Mouse (Mus musculus): Measurements from ENCODE around the gene Adgrg3. TPM values are rescaled to one million over a fixed set of nuclear protein-coding genes. Genes with fewer than 3 reads are reported as not detected.

The Adgrg3 gene
- polyA plus RNA-seq, 1 experiment from 2014 or later: 2.9 TPM

DNA sequence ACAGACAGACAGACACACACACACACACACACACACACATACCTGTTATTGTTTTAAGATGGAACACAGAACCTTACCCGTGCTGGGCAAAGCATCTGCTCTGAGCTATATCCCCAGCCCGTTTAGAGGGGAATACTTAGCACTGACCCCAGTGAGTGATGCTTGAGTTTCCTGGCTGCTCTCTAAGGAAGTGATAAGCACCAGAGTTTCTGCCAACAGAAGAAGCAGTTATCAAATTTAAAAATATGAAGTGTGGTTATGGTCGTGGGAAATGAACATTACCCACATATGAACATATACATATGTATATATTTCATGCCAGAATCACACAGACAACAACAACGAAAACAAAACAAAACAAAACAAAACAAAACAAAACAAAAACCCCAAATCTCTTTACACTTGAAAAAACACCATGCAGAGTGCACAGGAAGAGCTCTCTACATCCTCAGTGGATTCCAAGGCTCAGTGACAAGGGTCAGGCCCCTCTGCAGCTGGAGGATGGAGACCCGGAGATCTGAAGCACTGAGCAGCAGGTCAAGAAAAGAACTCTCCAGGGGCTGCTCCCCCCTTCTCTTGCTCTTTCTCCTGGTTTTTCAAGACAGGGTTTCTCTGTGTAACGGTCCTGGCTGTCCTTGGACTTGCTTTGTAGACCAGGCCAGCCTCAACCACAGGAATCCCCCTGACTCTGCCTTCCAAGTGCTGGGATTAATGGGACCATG lies 42.5 kb downstream of the Adgrg3 start:
- Histone ChIP-seq H3K27ac (no peak overlapping the region), H3K36me3 (no peaks in the 10 kb centered on the region), H3K4me3 (no peak overlapping the region), H3K4me1 (no peaks in the 10 kb centered on the region), H3K9me3 (no peaks in the 10 kb centered on the region), H3K4me2 (replicated peaks) (no peak overlapping the region), H3K9ac (no peak overlapping the region), H3K27me3 (no peaks in the 10 kb centered on the region)
- no peak for ATAC-seq (ENCODE audit: insufficient number of reproducible peaks, insufficient read depth, low FRiP score, low TSS enrichment)
- 60% methylated on average over 6 of the region's 6 CpGs for WGBS

- Histone ChIP-seq H3K9me3 (no peaks in the 10 kb centered on the region), H3K4me3 (no peak overlapping the region), H3K27ac (no peak overlapping the region), H3K4me1 (no peaks in the 10 kb centered on the region), H3K9ac (no peak overlapping the region), H3K36me3 (no peaks in the 10 kb centered on the region), H3K27me3 (no peaks in the 10 kb centered on the region), H3K4me2 (replicated peaks) (no peak overlapping the region)
- 86% methylated on average over 2 of the region's 2 CpGs for WGBS
- no peak for ATAC-seq (ENCODE audit: insufficient number of reproducible peaks, insufficient read depth, low FRiP score, low TSS enrichment)
Measured at GRCm38 (mm10) chr8:95064531-95064930, 47.0 kb downstream of the Adgrg3 start.

DNA sequence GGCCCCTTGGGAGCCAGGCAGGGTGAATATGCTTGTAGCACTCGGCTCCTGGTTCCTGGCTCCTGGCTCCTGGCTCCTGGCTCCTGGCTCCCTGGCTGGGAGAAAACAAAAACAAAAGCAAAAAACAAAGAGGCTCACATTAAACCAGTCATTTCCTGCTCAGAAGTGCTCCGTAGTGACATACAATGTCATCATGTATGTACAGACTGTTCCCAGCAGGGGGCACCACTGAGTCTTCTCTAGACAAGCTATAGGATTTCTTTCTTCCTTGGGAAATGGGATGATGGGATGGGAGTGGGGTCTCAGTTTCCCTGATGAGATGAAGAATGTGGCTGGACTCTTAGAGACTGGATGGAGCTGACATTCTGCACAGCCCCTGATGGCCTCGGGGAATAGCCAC lies 50.1 kb downstream of the Adgrg3 start:
- no peak overlapping the region for H3K4me2 ChIP-seq (replicated peaks)
- no peak overlapping the region for H3K9ac ChIP-seq
- WGBS: 42% methylated on average over 3 of the region's 3 CpGs
- H3K9me3 ChIP-seq: no peaks in the 10 kb centered on the region
- no peak; the same call in 1 of the 2 replicates for ATAC-seq (ENCODE audit: insufficient number of reproducible peaks, insufficient read depth, low FRiP score, low TSS enrichment)
- H3K4me1 ChIP-seq: no peaks in the 10 kb centered on the region
- H3K36me3 ChIP-seq: no peaks in the 10 kb centered on the region
- H3K4me3 ChIP-seq: no peak overlapping the region
- no peaks in the 10 kb centered on the region for H3K27me3 ChIP-seq
- no peak overlapping the region for H3K27ac ChIP-seq

- Histone ChIP-seq H3K9me3 (no peaks in the 10 kb centered on the region), H3K9ac (no peak overlapping the region), H3K27ac (no peak overlapping the region), H3K4me1 (no peaks in the 10 kb centered on the region), H3K4me3 (no peak overlapping the region), H3K4me2 (replicated peaks) (no peak overlapping the region), H3K27me3 (no peaks in the 10 kb centered on the region), H3K36me3 (no peaks in the 10 kb centered on the region)
- 73% methylated on average over 3 of the region's 3 CpGs for WGBS
- no peak for ATAC-seq (ENCODE audit: insufficient number of reproducible peaks, insufficient read depth, low FRiP score, low TSS enrichment)
Measured at GRCm38 (mm10) chr8:95075504-95075903, 58.0 kb downstream of the Adgrg3 start.

GRCm38 (mm10) chr8:95076151-95076550 lies 58.7 kb downstream of the Adgrg3 start:
- WGBS: 80% methylated on average over 17 of the region's 17 CpGs
- H3K4me2 ChIP-seq (replicated peaks): no peak overlapping the region
- no peak for ATAC-seq (ENCODE audit: insufficient number of reproducible peaks, insufficient read depth, low FRiP score, low TSS enrichment)
- no peak overlapping the region for H3K4me3 ChIP-seq
- no peaks in the 10 kb centered on the region for H3K27me3 ChIP-seq
- H3K36me3 ChIP-seq: no peaks in the 10 kb centered on the region
- no peaks in the 10 kb centered on the region for H3K4me1 ChIP-seq
- no peaks in the 10 kb centered on the region for H3K9me3 ChIP-seq
- H3K27ac ChIP-seq: no peak overlapping the region
- H3K9ac ChIP-seq: no peak overlapping the region

DNA sequence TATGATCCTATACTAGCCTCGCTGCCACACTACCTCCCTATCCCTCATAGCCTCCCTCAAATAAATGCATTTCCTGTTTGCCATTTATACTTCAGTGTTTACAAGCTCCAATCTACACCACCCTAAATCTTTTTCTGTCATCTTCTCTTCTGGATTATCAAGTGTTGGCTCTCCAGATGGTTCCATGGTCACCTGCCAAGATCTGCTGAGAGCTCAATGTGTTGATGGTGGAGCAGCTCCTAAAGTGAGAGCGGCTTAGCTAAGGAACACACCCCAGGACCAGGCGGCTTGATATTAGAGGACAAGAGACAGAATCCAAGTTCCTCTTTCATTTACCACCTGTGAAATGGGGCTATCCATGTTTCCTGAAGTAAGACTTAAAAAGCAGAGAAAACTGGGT lies 60.6 kb downstream of the Adgrg3 start:
- Histone ChIP-seq H3K27ac (no peak overlapping the region), H3K4me3 (no peak overlapping the region), H3K9ac (no peak overlapping the region), H3K9me3 (no peaks in the 10 kb centered on the region), H3K4me1 (peaks cover 10% of the 10 kb centered on the region), H3K4me2 (replicated peaks) (no peak overlapping the region), H3K36me3 (peaks cover 4% of the 10 kb centered on the region; the same call in 1 of the 2 replicates), H3K27me3 (no peaks in the 10 kb centered on the region)
- ATAC-seq (ENCODE audit: insufficient number of reproducible peaks, insufficient read depth, low FRiP score, low TSS enrichment): no peak
- 93% methylated on average over 3 of the region's 3 CpGs for WGBS

DNA sequence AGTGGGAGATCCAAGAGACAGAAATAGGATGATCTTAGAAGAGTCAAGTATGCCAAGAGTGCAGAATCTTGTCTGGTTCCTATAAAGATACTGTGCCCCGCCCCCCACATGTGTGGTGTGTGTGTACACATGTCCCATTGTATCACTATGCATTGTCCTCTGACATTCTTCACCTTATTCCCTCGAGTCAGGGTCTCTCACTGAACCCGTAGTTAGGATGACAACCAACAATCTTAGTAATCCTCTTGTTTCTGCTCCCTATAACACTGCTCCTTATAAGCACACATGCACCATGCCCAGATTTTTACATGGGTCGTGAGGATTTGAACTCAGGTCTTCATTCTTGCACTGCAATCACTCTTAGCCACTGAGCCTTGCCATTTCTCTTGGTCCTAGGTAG lies 61.8 kb downstream of the Adgrg3 start:
- Histone ChIP-seq H3K36me3 (peaks cover 12% of the 10 kb centered on the region), H3K9ac (no peak overlapping the region), H3K27me3 (no peaks in the 10 kb centered on the region), H3K4me3 (no peak overlapping the region), H3K9me3 (no peaks in the 10 kb centered on the region), H3K4me1 (peaks cover 10% of the 10 kb centered on the region), H3K4me2 (replicated peaks) (no peak overlapping the region), H3K27ac (no peak overlapping the region)
- no peak for ATAC-seq (ENCODE audit: insufficient number of reproducible peaks, insufficient read depth, low FRiP score, low TSS enrichment)
- WGBS: 78% methylated on average over 4 of the region's 4 CpGs

GRCm38 (mm10) chr8:95080381-95081341 lies 63.2 kb downstream of the Adgrg3 start, which contains the start of gene Katnb1:
Gene Katnb1 (plus strand): TSS chr8:95081186.
- Histone ChIP-seq H3K9ac (peak within 1 kb of the TSS; percentile 84), H3K27me3 (no peaks in the 10 kb centered on the region), H3K4me2 (replicated peaks) (peak within 1 kb of the TSS; percentile 94), H3K4me1 (peaks cover 10% of the 10 kb centered on the region), H3K36me3 (peaks cover 20% of the 10 kb centered on the region), H3K27ac (peak within 1 kb of the TSS; percentile 74), H3K4me3 (peak within 1 kb of the TSS; percentile 85), H3K9me3 (no peaks in the 10 kb centered on the region)
- under 1% methylated on average over 47 of the region's 47 CpGs for WGBS
- peak; percentile 96 for ATAC-seq (ENCODE audit: insufficient number of reproducible peaks, insufficient read depth, low FRiP score, low TSS enrichment)

DNA sequence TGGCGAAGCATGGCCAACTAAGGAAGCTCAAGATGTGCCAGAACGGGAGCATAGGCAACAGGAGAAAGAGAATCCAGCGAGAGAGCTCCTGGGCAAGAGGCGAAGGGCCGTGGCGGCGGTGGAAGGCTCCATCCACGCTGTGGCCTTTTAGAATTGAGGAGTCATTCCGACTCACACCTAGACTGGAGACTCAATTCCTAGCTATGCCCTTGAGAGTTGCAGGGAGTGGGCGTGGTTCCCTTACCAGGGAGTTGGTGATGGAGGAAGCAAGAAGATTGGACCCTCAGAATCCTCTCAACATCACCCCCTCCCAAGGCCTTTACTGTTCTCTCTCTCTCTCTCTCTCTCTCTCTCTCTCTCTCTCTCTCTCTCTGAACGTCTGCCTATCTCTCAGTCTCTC lies 64.2 kb downstream of the Adgrg3 start:
- 8% methylated on average over 11 of the region's 11 CpGs for WGBS
- Histone ChIP-seq H3K27ac (peak overlapping the region; percentile 74; the same call in 1 of the 2 replicates), H3K9me3 (no peaks in the 10 kb centered on the region), H3K4me1 (peaks cover 10% of the 10 kb centered on the region), H3K4me2 (replicated peaks) (peak overlapping the region; percentile 94), H3K27me3 (no peaks in the 10 kb centered on the region), H3K36me3 (peaks cover 24% of the 10 kb centered on the region), H3K4me3 (peak overlapping the region; percentile 85), H3K9ac (peak overlapping the region; percentile 84)
- no peak for ATAC-seq (ENCODE audit: insufficient number of reproducible peaks, insufficient read depth, low FRiP score, low TSS enrichment)

GRCm38 (mm10) chr8:95084261-95084660 lies 66.8 kb downstream of the Adgrg3 start:
- WGBS: 90% methylated on average over 4 of the region's 4 CpGs
- Histone ChIP-seq H3K9ac (no peak overlapping the region), H3K4me2 (replicated peaks) (no peak overlapping the region), H3K9me3 (no peaks in the 10 kb centered on the region), H3K27me3 (no peaks in the 10 kb centered on the region), H3K4me3 (no peak overlapping the region), H3K27ac (no peak overlapping the region), H3K36me3 (peaks cover 48% of the 10 kb centered on the region), H3K4me1 (peaks cover 10% of the 10 kb centered on the region)
- ATAC-seq (ENCODE audit: insufficient number of reproducible peaks, insufficient read depth, low FRiP score, low TSS enrichment): no peak

GRCm38 (mm10) chr8:95084744-95085431 lies 67.4 kb downstream of the Adgrg3 start:
- no peaks in the 10 kb centered on the region for H3K9me3 ChIP-seq
- H3K36me3 ChIP-seq: peaks cover 51% of the 10 kb centered on the region
- no peaks in the 10 kb centered on the region for H3K27me3 ChIP-seq
- H3K4me2 ChIP-seq (replicated peaks): no peak overlapping the region
- 89% methylated on average over 10 of the region's 10 CpGs for WGBS
- H3K27ac ChIP-seq: no peak overlapping the region
- no peak for ATAC-seq (ENCODE audit: insufficient number of reproducible peaks, insufficient read depth, low FRiP score, low TSS enrichment)
- peaks cover 10% of the 10 kb centered on the region for H3K4me1 ChIP-seq
- no peak overlapping the region for H3K9ac ChIP-seq
- no peak overlapping the region for H3K4me3 ChIP-seq

Measured in embryonic facial prominence, embryonic 12.5 days (tissue).